7 mouse cellular contexts compared by ENCODE assay signal in genomic region chr8:120505082-120505511, GRCm38 (mm10).
DNase-seq lines count a peak whose midpoint lies in the region; ATAC-seq and TF ChIP-seq lines count a peak whose summit lies in the region.

No protein-coding gene starts in this region.

- no peaks in the 10 kb centered on the region for H3K36me3 ChIP-seq in embryonic facial prominence, embryonic 14.5 days (ENCODE audit: control insufficient read depth, insufficient read depth, low read length)
- no peaks in the 10 kb centered on the region for H3K36me3 ChIP-seq in limb, embryonic 10.5 days

- peak overlapping the region; percentile 46 for H3K4me2 ChIP-seq in embryonic facial prominence, embryonic 14.5 days (ENCODE audit: low read depth, low read length)

- WGBS in embryonic facial prominence, embryonic 14.5 days, result 5% methylated on average over 19 of the region's 19 CpGs
- under 1% methylated on average over 19 of the region's 19 CpGs for WGBS in limb, embryonic 10.5 days
- 3% methylated on average over 19 of the region's 19 CpGs for WGBS in olfactory bulb, adult 2 months

- TF ChIP-seq POLR2A in olfactory bulb, adult 2 months (IDR thresholded peaks at IDR 0.05; ENCODE audit: insufficient read depth, low read depth, low read length), result no peak

- peak overlapping the region; percentile 32 for H3K9ac ChIP-seq in embryonic facial prominence, embryonic 14.5 days (ENCODE audit: low read depth, low read length)

- H3K9me3 ChIP-seq in embryonic facial prominence, embryonic 14.5 days (ENCODE audit: control insufficient read depth, low read length), result no peaks in the 10 kb centered on the region
- H3K9me3 ChIP-seq in limb, embryonic 10.5 days (replicated peaks), result no peaks in the 10 kb centered on the region

- peak; percentile 20; the same call in 1 of the 2 replicates for ATAC-seq in embryonic facial prominence, embryonic 14.5 days (ENCODE audit: low read depth)

- peak overlapping the region; percentile 15 for H3K4me3 ChIP-seq in embryonic facial prominence, embryonic 14.5 days (ENCODE audit: low read depth, low read length)
- peak overlapping the region; percentile 38 for H3K4me3 ChIP-seq in limb, embryonic 10.5 days
- H3K4me3 ChIP-seq in olfactory bulb, adult 2 months (ENCODE audit: insufficient read depth, low read depth, low read length), result peak overlapping the region; percentile 32

- peaks cover 41% of the 10 kb centered on the region for H3K4me1 ChIP-seq in embryonic facial prominence, embryonic 14.5 days (ENCODE audit: control insufficient read depth, insufficient read depth, low read length)
- peaks cover 100% of the 10 kb centered on the region for H3K4me1 ChIP-seq in limb, embryonic 10.5 days
- peaks cover 85% of the 10 kb centered on the region for H3K4me1 ChIP-seq in olfactory bulb, adult 2 months (ENCODE audit: control insufficient read depth, insufficient read depth, low read length)

- H3K27ac ChIP-seq in embryonic facial prominence, embryonic 14.5 days (replicated peaks; ENCODE audit: low read depth, low read length), result 0 out of 2 replicates have a peak overlapping the region, but pooled peaks have one; percentile 67
- H3K27ac ChIP-seq in limb, embryonic 10.5 days, result peak overlapping the region; percentile 82
- H3K27ac ChIP-seq in olfactory bulb, adult 2 months (ENCODE audit: insufficient read depth, low read depth, low read length), result peak overlapping the region; percentile 64

- no peaks in the 10 kb centered on the region for H3K27me3 ChIP-seq in embryonic facial prominence, embryonic 14.5 days (replicated peaks; ENCODE audit: control insufficient read depth, insufficient read depth, low read length)
- peaks cover 40% of the 10 kb centered on the region for H3K27me3 ChIP-seq in limb, embryonic 10.5 days (ENCODE audit: low read depth, poor library complexity, severe bottlenecking)

- TF ChIP-seq CTCF in olfactory bulb, adult 2 months (IDR thresholded peaks at IDR 0.05; ENCODE audit: insufficient read depth, low read depth, low read length), result no peak

- peak; percentile 62 for DNase-seq in thymus, postnatal 14 days
- no peak for DNase-seq in thymus, adult 18-20 months
- peak; percentile 74 for DNase-seq in embryonic facial prominence, embryonic 14.5 days (ENCODE audit: low spot score)
- peak; percentile 77 for DNase-seq in limb, embryonic 10.5 days (ENCODE audit: low spot score)
- no peak for DNase-seq in spleen, adult 12 weeks (ENCODE audit: low spot score)
- DNase-seq in layer of hippocampus, adult 11-12 months (ENCODE audit: low spot score), result no peak

Comparison
In these comparisons a context has a peak if more than half of its experiments do, and no peak if none do; other contexts are left out.
1. DNase-seq: peak in thymus, postnatal 14 days (single experiment), embryonic facial prominence, embryonic 14.5 days (single experiment) and limb, embryonic 10.5 days (single experiment); none in thymus, adult 18-20 months (0 of 2), spleen, adult 12 weeks (single experiment) and layer of hippocampus, adult 11-12 months (single experiment).
2. Peak in every context shown above with its lines, with median percentiles within 50 percentile points of each other: H3K27ac ChIP-seq and H3K4me3 ChIP-seq.